Mouse (Mus musculus): Measurements from ENCODE around the gene Slmap. TPM values are rescaled to one million over a fixed set of nuclear protein-coding genes. Genes with fewer than 3 reads are reported as not detected.

Gene Slmap
- polyA plus RNA-seq, 1 experiment = 109 TPM

DNA sequence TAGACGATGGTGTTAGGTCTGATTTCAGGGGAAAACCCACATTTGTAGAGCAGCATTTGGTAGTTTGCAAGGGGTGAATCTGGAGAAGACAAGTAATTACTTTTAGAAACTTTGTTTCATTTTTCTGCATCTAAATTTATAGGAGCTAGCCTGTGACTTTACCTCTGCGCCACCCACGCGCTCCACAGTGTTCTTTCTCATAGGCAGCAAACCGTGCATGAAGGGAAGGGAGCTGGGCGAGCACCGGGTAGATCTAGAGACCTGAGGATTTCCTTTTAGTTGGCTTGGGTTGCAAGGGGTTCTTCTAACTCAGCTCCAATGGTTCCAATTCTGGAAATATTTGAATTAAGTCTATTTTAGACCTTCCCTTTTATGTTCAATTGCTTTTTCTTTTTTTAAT lies 23.8 kb upstream of the Slmap start:
- TF ChIP-seq POLR2A (IDR thresholded peaks at IDR 0.05; ENCODE audit: low read depth, low read length) (no peak), CTCF (IDR thresholded peaks at IDR 0.05; ENCODE audit: borderline replicate concordance, insufficient read depth, low read length) (no peak)
- no peaks in the 10 kb centered on the region for H3K4me1 ChIP-seq (ENCODE audit: control insufficient read depth, insufficient read depth, low read length)
- H3K27ac ChIP-seq (ENCODE audit: insufficient read depth, low read length) = no peak overlapping the region
- H3K4me3 ChIP-seq (ENCODE audit: insufficient read depth, low read length) = no peak overlapping the region

DNA sequence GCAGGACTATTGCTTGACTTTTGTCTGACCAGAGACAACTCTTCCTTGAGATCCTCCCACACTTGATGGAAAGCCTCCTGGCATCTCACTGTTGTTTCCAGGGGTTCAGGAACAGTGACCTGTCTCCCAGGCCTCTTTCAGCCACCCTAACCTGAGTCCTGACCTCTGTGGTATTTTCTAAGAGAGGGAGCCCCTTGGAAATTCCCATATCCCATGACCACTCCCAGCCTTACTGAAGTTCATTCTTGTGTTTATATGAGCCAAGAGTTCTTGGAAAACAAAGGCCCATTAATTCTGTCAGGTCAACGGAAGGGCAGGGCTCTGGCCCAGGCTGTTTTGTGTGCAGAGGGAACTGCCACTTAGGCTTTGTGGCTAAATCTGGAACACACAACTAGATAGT lies 22.9 kb upstream of the Slmap start:
- Histone ChIP-seq H3K4me1 (ENCODE audit: control insufficient read depth, insufficient read depth, low read length) (no peaks in the 10 kb centered on the region), H3K27ac (ENCODE audit: insufficient read depth, low read length) (no peak overlapping the region), H3K4me3 (ENCODE audit: insufficient read depth, low read length) (no peak overlapping the region)
- no peak for TF ChIP-seq POLR2A (IDR thresholded peaks at IDR 0.05; ENCODE audit: low read depth, low read length)
- TF ChIP-seq CTCF (IDR thresholded peaks at IDR 0.05; ENCODE audit: borderline replicate concordance, insufficient read depth, low read length) = no peak

DNA sequence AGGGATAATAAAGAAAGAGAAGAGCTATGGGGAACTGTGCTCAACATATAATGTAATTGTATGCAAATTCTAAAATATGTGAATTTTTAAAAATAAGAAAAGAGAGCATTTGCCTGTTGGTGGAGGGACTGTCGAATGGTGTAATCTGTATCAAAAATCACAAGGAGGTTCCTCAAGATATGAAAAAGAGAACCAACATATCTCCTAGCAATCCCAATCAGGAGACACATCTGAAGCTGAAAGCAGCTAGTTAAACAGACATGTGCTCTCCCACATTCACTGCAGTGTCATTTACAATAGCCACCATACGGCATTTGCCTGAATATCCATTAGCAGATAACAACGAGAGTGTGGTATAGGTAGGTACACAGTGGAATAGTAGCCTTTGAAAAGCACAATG lies 18.1 kb upstream of the Slmap start:
- Histone ChIP-seq H3K4me3 (ENCODE audit: insufficient read depth, low read length) (no peak overlapping the region), H3K4me1 (ENCODE audit: control insufficient read depth, insufficient read depth, low read length) (no peaks in the 10 kb centered on the region), H3K27ac (ENCODE audit: insufficient read depth, low read length) (no peak overlapping the region)
- TF ChIP-seq POLR2A (IDR thresholded peaks at IDR 0.05; ENCODE audit: low read depth, low read length) (no peak), CTCF (IDR thresholded peaks at IDR 0.05; ENCODE audit: borderline replicate concordance, insufficient read depth, low read length) (no peak)

DNA sequence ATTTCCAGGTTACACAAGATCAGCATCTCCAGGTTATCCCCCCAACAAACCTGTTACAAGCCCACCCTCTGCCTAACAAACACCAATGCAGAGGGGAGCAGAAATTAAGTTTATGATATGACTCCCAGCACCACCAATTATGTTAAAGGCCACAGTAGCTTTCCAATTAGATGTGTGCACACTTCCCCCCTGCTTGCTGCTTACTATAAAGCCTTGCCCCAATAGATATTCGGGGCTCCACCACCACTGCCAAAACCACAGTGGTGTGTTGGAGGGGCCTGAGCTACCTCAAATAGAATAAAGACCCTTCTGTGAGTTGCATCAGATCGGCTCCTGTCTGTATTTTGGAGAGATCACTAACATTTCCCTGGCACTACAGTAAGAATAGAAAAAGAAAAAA lies 17.7 kb upstream of the Slmap start:
- TF ChIP-seq CTCF (IDR thresholded peaks at IDR 0.05; ENCODE audit: borderline replicate concordance, insufficient read depth, low read length) (no peak), POLR2A (IDR thresholded peaks at IDR 0.05; ENCODE audit: low read depth, low read length) (no peak)
- H3K4me3 ChIP-seq (ENCODE audit: insufficient read depth, low read length) = no peak overlapping the region
- H3K4me1 ChIP-seq (ENCODE audit: control insufficient read depth, insufficient read depth, low read length) = no peaks in the 10 kb centered on the region
- H3K27ac ChIP-seq (ENCODE audit: insufficient read depth, low read length) = no peak overlapping the region

DNA sequence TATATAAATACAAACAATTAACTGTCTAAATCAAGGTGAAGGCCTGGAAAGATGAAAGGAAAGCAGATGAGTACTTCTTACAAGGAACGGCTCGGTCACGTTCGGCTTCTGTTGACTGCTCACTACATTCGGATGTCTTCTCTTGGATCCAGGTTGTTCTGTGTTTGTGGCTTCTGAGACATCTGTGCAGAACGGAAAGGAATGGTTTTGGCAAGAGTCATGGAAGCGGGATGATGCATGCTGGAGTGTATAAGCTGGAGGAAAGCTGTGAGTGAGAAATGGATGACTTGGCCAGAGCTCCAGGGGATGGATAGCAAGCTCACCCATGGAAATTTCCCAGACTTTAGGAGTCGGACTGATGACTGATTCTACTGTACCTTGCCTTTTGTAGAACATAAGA lies 16.0 kb upstream of the Slmap start:
- H3K27ac ChIP-seq (ENCODE audit: insufficient read depth, low read length) = no peak overlapping the region
- no peak overlapping the region for H3K4me3 ChIP-seq (ENCODE audit: insufficient read depth, low read length)
- no peaks in the 10 kb centered on the region for H3K4me1 ChIP-seq (ENCODE audit: control insufficient read depth, insufficient read depth, low read length)
- TF ChIP-seq POLR2A (IDR thresholded peaks at IDR 0.05; ENCODE audit: low read depth, low read length) (no peak), CTCF (IDR thresholded peaks at IDR 0.05; ENCODE audit: borderline replicate concordance, insufficient read depth, low read length) (no peak)

DNA sequence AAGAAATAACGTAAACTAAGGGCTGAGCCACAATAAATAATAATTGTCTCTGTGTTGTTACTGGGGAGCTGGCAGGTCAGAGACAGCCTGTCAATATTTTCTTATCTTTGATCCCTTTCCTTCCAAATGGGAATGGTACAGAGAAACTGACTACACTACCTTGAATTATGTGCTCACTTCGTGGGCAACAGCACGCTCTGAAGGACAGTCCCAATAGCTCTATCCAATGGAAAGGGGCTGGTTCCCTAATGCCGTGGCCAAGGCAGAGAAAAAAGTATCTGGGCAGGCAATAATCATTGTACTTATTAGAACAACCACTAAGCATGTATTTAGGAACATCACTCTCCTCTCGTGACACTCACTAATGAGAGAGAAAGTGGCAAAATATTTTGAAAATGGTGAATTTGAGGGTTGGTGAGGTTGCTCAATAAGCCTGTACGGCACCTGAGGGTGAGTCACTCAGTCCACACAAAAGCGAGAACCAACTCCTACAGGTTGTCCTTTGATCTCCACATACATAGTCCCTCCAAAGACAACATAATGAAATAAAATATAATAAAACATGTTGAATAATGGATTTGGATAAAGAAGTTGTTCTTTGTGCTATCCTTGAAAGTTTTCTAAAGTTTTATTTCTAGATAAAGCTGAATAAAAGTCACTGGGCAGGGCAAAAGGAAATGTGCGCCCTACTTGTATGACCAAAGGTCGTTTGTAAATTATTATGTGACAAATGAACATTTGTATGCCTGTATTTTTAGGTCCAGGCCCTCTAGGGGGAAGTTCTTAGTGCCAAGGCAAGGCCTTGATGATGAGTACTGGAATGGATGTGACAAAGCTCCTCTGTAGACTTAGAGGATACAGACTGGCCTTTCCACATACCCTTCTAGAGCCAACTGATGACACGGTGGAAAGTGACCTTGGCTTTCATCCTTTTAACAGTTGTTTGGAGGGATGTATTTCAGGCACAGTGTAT lies 13.1 kb upstream of the Slmap start:
- no peak for TF ChIP-seq POLR2A (IDR thresholded peaks at IDR 0.05; ENCODE audit: low read depth, low read length)
- TF ChIP-seq CTCF (IDR thresholded peaks at IDR 0.05; ENCODE audit: borderline replicate concordance, insufficient read depth, low read length) = no peak
- no peaks in the 10 kb centered on the region for H3K4me1 ChIP-seq (ENCODE audit: control insufficient read depth, insufficient read depth, low read length)

DNA sequence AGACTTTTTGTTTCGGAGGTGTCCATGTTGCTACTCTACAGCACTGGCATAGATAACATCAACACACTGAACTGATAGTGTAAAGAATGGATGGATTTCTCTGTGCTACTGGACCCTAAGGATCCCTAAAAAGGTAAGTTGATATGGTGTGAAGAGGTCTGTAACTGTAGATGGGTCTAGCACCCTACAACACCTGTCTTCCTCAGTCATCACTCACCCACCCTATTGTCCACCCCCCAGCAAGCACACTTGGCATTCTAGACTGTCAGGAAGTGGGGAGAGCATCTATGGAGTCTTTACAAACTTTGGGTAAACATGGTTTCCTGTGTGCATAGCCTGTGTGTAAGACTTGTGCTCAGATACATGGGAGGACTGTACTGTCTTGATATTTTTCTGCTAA lies 7.4 kb upstream of the Slmap start:
- TF ChIP-seq POLR2A (IDR thresholded peaks at IDR 0.05; ENCODE audit: low read depth, low read length) (no peak), CTCF (IDR thresholded peaks at IDR 0.05; ENCODE audit: borderline replicate concordance, insufficient read depth, low read length) (no peak)
- H3K4me1 ChIP-seq (ENCODE audit: control insufficient read depth, insufficient read depth, low read length) = peaks cover 5% of the 10 kb centered on the region
- H3K27ac ChIP-seq (ENCODE audit: insufficient read depth, low read length) = no peak overlapping the region
- H3K4me3 ChIP-seq (ENCODE audit: insufficient read depth, low read length) = no peak overlapping the region

More for the DNA sequence above, 13.1 kb upstream of the Slmap start:
- Histone ChIP-seq H3K4me3 (ENCODE audit: insufficient read depth, low read length) (no peak overlapping the region), H3K27ac (ENCODE audit: insufficient read depth, low read length) (no peak overlapping the region)

DNA sequence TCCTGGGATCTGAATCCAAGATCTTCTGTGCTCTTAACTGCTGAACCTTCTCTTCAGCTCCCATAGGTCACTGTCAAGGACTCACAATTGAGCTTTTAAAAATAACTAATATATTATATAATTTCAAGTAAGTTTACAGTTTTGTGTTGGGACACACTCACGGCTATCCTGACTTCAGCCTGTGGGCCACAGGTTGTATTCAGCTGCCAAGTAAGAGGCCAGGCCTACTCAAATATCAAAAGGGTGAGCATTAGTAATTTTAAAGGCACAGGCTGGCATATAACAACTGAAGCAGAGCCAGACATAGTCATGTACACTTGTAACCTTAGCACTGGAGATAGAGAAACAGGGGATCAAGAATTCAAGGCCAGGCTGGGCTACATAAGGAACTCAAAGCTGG lies 5.8 kb upstream of the Slmap start:
- TF ChIP-seq POLR2A (IDR thresholded peaks at IDR 0.05; ENCODE audit: low read depth, low read length) (no peak), CTCF (IDR thresholded peaks at IDR 0.05; ENCODE audit: borderline replicate concordance, insufficient read depth, low read length) (no peak)
- no peak overlapping the region for H3K4me3 ChIP-seq (ENCODE audit: insufficient read depth, low read length)
- peaks cover 5% of the 10 kb centered on the region for H3K4me1 ChIP-seq (ENCODE audit: control insufficient read depth, insufficient read depth, low read length)
- H3K27ac ChIP-seq (ENCODE audit: insufficient read depth, low read length) = no peak overlapping the region

DNA sequence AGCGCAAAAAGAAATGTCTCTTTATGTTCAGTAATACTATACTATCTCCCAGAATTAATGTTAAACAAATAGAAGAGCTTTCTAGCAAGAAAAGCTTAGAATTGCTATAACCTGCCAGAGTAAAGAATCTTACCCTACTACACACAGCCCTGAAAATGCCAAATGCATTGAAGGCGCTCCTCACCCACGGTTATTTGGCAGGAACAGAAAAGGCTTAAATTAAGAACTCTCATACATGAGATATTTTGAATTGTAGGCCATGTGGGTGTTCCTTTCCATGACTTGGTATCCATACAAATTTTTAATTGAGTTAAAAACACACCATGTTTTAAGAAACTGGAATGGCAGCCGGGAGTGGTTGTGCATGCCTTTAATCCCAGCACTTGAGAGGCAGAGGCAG lies 4.5 kb upstream of the Slmap start:
- H3K4me3 ChIP-seq (ENCODE audit: insufficient read depth, low read length) = no peak overlapping the region
- TF ChIP-seq POLR2A (IDR thresholded peaks at IDR 0.05; ENCODE audit: low read depth, low read length) (no peak), CTCF (IDR thresholded peaks at IDR 0.05; ENCODE audit: borderline replicate concordance, insufficient read depth, low read length) (no peak)
- H3K4me1 ChIP-seq (ENCODE audit: control insufficient read depth, insufficient read depth, low read length) = peaks cover 5% of the 10 kb centered on the region
- H3K27ac ChIP-seq (ENCODE audit: insufficient read depth, low read length) = no peak overlapping the region

Data from embryonic fibroblast, embryonic 13.5 days (primary cell).